Mouse (Mus musculus): Measurements from ENCODE around the gene Edn2. TPM values are rescaled to one million over a fixed set of nuclear protein-coding genes. Genes with fewer than 3 reads are reported as not detected.
A peak's percentile ranks its signal among the peaks of the same experiment; 100 is the strongest.

Edn2 gene
- polyA plus RNA-seq, 1 experiment from 2014 or later = not detected

DNA sequence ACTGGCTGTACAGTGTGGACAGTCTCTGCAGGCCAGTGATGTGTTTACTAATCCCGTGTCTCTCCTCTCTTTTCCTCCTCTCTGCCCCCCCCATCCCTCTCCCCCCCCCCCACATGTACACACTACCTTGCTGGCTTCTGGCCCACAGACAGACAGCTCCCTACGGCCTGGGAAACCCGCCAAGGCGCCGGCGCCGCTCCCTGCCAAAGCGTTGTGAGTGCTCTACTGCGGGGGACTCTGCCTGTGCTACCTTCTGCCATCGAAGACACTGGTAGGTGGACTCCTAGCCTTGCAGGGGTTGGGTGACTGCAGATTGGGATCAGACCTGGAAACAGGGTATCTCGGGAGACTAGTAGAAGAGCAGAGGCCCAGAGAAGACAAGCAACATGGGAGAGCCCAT is 2.2 kb downstream of the Edn2 start:
- H3K9me3 ChIP-seq (replicated peaks) = no peaks in the 10 kb centered on the region
- peaks cover 3% of the 10 kb centered on the region; the same call in 1 of the 2 replicates for H3K4me1 ChIP-seq
- no peak overlapping the region for H3K27ac ChIP-seq
- ATAC-seq (ENCODE audit: low FRiP score) = no peak
- H3K9ac ChIP-seq = no peak overlapping the region
- H3K4me2 ChIP-seq (replicated peaks) = no peak overlapping the region
- no peak overlapping the region for H3K4me3 ChIP-seq
- H3K27me3 ChIP-seq = 0 out of 2 replicates have a peak, but pooled peaks cover 5% of the 10 kb centered on the region
- H3K36me3 ChIP-seq = no peaks in the 10 kb centered on the region
- WGBS = 74% methylated on average over 11 of the region's 11 CpGs

DNA sequence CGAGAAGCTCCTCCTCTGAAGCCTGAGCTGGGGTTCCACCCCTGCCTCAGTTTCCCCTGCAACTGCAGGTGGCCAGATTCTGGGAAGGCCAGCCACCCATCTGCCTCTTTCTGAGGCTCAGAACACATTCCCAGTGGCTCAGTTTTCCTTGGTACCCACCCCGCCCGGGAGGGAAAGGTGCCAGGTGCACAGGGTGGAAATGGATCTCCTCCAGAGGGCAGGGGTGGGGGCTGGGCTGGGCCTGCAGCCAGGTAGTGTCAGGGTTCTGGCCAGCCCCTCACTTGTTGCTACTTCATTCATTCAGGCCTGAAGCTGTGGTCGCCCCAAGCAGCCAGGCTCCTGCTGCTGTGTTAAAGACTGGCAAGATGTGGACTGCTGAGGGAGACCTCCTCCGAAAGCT is 3.3 kb downstream of the Edn2 start:
- Histone ChIP-seq H3K9me3 (replicated peaks) (no peaks in the 10 kb centered on the region), H3K27ac (no peak overlapping the region), H3K4me1 (peaks cover 7% of the 10 kb centered on the region), H3K9ac (no peak overlapping the region), H3K4me2 (replicated peaks) (no peak overlapping the region), H3K27me3 (0 out of 2 replicates have a peak, but pooled peaks cover 5% of the 10 kb centered on the region), H3K4me3 (no peak overlapping the region), H3K36me3 (no peaks in the 10 kb centered on the region)
- ATAC-seq (ENCODE audit: low FRiP score) = no peak
- WGBS = 93% methylated on average over 5 of the region's 5 CpGs

DNA sequence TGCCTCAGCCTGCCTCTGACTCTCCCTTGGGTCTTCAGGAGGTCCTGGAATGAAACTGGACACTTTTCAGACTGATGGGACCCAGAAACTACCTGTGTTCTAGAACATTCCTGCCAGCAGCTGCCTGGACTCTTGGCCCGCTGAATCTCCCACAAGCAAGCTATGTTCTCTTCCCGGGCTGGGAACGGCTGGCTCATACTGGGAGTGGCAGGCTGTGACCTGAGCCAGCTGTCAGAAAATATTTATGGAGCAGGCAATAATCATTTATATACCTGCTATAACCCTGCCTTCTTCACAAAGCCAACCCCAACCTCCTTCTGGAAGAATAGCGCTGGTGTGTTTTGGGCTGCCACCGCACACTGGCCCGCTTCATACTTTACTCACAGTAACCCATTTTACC is 6.8 kb downstream of the Edn2 start:
- Histone ChIP-seq H3K4me2 (replicated peaks) (no peak overlapping the region), H3K27ac (no peak overlapping the region), H3K4me3 (no peak overlapping the region), H3K9me3 (replicated peaks) (no peaks in the 10 kb centered on the region), H3K9ac (no peak overlapping the region), H3K4me1 (peaks cover 19% of the 10 kb centered on the region), H3K36me3 (no peaks in the 10 kb centered on the region), H3K27me3 (no peaks in the 10 kb centered on the region)
- ATAC-seq (ENCODE audit: low FRiP score) = no peak
- WGBS = 88% methylated on average over 6 of the region's 6 CpGs

DNA sequence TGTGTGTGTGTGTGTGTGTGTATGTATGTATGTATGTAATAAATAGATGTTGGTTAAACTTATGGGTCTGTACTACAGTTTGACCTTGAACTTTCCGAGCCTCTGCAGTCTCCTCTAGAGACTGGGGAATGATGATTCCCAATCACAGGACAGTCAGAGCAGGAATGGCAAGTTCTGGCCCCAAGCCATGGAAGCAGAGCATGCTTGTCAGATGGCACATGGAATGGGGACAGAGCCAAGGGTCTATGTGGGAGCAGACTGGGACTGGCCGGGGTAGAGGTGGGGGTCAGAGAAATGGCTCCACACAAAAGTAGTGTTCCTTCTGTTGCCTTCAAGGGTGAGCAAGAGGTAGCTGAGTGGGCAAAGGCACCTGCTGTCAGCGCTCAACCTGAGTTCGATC is 7.3 kb downstream of the Edn2 start:
- H3K4me2 ChIP-seq (replicated peaks) = no peak overlapping the region
- H3K9ac ChIP-seq = no peak overlapping the region
- H3K9me3 ChIP-seq (replicated peaks) = no peaks in the 10 kb centered on the region
- no peak overlapping the region for H3K4me3 ChIP-seq
- H3K4me1 ChIP-seq = peaks cover 19% of the 10 kb centered on the region
- no peaks in the 10 kb centered on the region for H3K27me3 ChIP-seq
- H3K36me3 ChIP-seq = no peaks in the 10 kb centered on the region
- no peak overlapping the region for H3K27ac ChIP-seq
- no peak for ATAC-seq (ENCODE audit: low FRiP score)
- 89% methylated on average over 4 of the region's 4 CpGs for WGBS

DNA sequence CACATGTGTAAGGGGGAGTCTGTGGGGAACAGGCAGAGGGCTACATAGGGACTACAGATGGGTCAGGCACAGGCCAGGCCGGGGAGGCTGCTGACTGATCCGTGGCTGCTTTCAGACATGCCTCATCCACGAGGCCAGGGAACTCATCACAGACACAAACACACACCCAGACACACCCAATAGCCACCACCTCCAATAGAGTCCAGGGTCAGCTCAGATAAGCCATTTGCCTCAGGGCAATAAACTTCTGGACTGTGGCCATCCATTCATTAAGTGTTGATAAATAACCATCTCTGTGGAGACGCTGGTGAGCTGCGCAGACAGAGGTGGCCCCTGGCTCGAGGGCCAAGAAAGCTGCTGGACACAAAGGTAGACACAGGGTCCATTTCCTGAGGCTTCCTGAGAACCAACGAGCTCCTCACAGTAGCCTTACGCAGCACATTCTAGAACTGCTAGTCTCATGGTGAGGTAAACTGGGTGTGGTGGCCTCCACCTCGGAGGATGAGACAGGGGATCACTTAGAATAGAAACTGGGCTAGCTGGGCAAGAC is 9.5 kb downstream of the Edn2 start:
- Histone ChIP-seq H3K4me2 (replicated peaks) (no peak overlapping the region), H3K4me1 (peaks cover 19% of the 10 kb centered on the region), H3K4me3 (no peak overlapping the region), H3K27me3 (no peaks in the 10 kb centered on the region), H3K27ac (no peak overlapping the region), H3K36me3 (no peaks in the 10 kb centered on the region), H3K9ac (no peak overlapping the region), H3K9me3 (replicated peaks) (no peaks in the 10 kb centered on the region)
- ATAC-seq (ENCODE audit: low FRiP score) = no peak
- 75% methylated on average over 9 of the region's 9 CpGs for WGBS

DNA sequence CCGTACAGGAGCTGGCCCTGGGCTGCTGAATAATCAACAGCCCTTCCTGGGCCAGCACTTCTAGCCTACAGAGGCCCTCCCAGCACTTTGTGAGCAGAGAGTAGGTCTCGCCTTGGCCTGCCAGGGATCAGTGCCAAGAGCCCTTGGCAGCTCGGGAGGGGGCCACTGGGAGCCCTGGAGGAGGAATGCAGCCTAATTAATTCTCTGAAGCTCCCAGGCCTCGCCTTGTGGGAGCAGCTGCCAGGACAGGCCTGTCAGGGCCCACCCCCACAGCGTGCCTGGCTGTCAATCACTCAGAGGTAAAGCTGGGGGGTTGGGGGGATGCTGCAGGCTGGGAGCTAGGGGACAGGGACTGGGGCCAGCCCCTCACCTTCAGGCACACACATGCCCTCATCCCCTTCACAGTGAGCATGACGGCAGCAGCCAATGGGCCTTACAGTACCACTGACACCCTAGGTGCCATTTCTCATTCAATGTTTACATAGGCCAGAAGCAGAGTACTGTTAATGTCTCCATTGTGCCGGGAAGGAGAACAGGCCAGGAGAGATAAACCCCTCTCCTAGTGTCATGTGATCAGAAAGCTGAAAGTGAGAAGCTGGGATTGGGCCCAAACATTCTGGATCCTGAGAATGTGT is 11.2 kb downstream of the Edn2 start:
- WGBS = 16% methylated on average over 7 of the region's 7 CpGs
- no peak overlapping the region for H3K4me3 ChIP-seq
- no peak overlapping the region for H3K4me2 ChIP-seq (replicated peaks)
- H3K27ac ChIP-seq = peak overlapping the region; percentile 35; the same call in 1 of the 2 replicates
- no peaks in the 10 kb centered on the region for H3K36me3 ChIP-seq
- H3K9me3 ChIP-seq (replicated peaks) = no peaks in the 10 kb centered on the region
- H3K4me1 ChIP-seq = peaks cover 19% of the 10 kb centered on the region
- peak; percentile 88 for ATAC-seq (ENCODE audit: low FRiP score)
- no peaks in the 10 kb centered on the region for H3K27me3 ChIP-seq
- no peak overlapping the region for H3K9ac ChIP-seq

DNA sequence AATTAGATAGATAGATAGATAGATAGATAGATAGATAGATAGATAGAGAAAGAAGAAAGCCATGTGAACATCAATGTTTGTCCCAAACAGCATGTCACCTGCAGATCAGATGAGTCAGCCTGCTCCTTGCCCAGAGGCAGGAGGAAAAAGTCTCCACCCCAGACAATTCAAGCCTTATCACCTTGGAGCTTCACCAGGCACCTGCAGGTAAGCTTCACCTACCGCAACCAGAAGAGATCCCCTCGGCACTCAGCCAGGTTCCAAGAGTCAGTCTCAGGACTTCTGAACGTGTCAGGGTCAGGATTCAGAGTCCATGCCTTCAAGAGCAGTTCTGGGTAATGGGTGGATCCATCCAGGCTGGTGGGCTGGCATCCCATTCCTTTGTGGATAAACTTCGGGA is 18.1 kb downstream of the Edn2 start:
- H3K27ac ChIP-seq = no peak overlapping the region
- 74% methylated on average over 4 of the region's 4 CpGs for WGBS

DNA sequence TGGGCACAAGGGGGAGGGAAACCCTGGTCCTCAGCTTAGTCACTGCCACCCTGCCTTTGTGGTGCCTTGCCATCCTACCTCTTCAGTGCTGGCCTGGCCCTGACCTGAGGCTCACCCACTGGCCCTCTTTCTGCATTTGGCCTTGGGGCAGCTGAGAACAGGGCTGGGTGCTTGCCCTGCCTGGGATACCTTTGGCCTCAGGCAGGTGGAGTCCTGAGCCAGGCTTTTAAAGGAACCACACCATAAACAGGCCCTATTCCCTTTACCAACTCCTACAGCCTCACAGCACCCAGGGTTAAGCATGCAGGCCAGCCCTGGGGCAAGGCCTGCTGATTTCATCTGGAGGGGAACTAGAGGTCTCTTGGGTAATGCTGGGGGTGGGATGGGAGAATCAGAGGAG is 19.5 kb downstream of the Edn2 start:
- H3K27me3 ChIP-seq = no peaks in the 10 kb centered on the region
- H3K9ac ChIP-seq = no peak overlapping the region
- no peak overlapping the region for H3K4me2 ChIP-seq (replicated peaks)
- no peak overlapping the region for H3K4me3 ChIP-seq
- peaks cover 3% of the 10 kb centered on the region; the same call in 1 of the 2 replicates for H3K4me1 ChIP-seq
- H3K36me3 ChIP-seq = no peaks in the 10 kb centered on the region
- no peak for ATAC-seq (ENCODE audit: low FRiP score)
- H3K27ac ChIP-seq = no peak overlapping the region
- H3K9me3 ChIP-seq (replicated peaks) = no peaks in the 10 kb centered on the region

More for the DNA sequence above, 18.1 kb downstream of the Edn2 start:
- no peaks in the 10 kb centered on the region for H3K27me3 ChIP-seq
- no peaks in the 10 kb centered on the region for H3K9me3 ChIP-seq (replicated peaks)
- no peak overlapping the region for H3K9ac ChIP-seq
- no peak overlapping the region for H3K4me2 ChIP-seq (replicated peaks)
- H3K4me1 ChIP-seq = no peaks in the 10 kb centered on the region
- no peak for ATAC-seq (ENCODE audit: low FRiP score)
- no peaks in the 10 kb centered on the region for H3K36me3 ChIP-seq
- H3K4me3 ChIP-seq = no peak overlapping the region

DNA sequence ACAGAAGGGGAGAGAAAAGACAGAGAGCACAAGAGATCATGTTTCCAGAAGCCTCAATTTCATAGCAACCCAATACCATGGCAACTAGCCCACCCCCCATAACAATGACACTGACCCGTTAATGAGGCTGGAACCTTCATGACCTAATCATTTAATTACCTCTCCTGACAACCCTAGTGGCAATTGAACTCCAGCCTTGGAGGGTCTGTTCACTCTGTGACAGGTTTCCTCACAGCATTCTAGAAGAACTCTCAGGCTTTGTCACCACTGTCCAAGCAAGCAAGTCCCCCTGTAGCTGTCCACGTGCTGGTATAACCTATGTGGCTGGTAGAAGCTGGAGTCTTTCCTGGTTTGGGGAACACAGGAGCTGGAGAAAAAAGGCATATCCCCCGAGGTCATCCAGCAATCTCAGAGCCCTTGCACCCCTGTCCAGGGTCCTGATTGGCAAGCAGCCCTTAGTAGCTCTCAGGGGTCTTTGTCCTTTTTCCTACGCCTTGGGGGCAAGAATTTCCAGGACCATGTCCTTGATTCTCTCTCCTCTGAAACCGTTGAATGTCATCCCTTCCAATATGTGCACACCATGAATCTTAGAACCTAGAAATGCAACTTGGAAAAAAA is 23.5 kb downstream of the Edn2 start:
- H3K9me3 ChIP-seq (replicated peaks) = no peaks in the 10 kb centered on the region
- H3K9ac ChIP-seq = no peak overlapping the region
- 25% methylated on average over 5 of the region's 5 CpGs for WGBS
- peaks cover 14% of the 10 kb centered on the region for H3K4me1 ChIP-seq
- no peak overlapping the region for H3K4me3 ChIP-seq
- no peak for ATAC-seq (ENCODE audit: low FRiP score)
- no peak overlapping the region for H3K4me2 ChIP-seq (replicated peaks)
- no peak overlapping the region for H3K27ac ChIP-seq
- peaks cover 3% of the 10 kb centered on the region; the same call in 1 of the 2 replicates for H3K27me3 ChIP-seq
- no peaks in the 10 kb centered on the region for H3K36me3 ChIP-seq

DNA sequence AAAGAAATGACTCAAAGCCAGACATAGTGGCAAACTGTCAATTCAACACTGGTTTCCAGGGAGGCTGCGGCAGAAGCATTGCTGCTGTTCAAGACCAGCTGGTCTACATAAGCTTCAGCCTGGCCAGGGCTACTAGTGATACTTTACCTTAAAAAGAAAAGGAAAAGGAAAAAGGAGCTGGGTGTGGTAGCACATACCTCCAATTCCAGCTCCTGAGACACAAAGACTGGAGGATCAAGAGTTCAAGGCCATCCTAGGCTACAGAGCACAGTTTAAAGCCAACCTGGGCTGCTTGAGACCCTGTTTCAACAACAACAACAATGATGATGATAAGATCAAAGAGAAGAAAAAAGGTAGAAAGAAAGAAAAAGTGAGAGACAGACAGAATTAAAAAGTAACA is 25.4 kb downstream of the Edn2 start:
- 94% methylated on average over 1 of the region's 1 CpGs for WGBS
- H3K9ac ChIP-seq = no peak overlapping the region

DNA sequence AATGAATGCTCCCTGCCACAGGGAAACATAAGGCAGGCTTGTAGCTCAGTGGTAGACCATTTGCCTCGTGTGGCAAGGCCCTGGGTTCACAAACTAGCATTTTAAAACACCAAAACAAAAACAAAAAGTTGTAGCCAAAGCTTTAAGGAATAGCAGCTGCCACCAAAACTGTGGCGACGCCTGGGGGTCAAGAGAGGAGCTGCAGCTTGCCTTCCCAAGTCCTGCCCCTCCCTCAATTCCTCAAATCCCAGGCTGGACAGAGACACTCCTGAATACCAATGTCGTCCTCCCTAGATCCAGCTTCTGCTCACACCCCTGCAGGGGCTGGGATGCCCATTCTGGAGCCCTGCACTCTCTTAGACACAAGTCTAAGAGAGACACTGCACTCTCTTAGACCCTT is 25.9 kb downstream of the Edn2 start:
- ATAC-seq (ENCODE audit: low FRiP score) = no peak
- Histone ChIP-seq H3K9ac (no peak overlapping the region), H3K27me3 (peaks cover 3% of the 10 kb centered on the region; the same call in 1 of the 2 replicates), H3K4me3 (no peak overlapping the region), H3K4me2 (replicated peaks) (no peak overlapping the region), H3K27ac (no peak overlapping the region), H3K9me3 (replicated peaks) (no peaks in the 10 kb centered on the region), H3K4me1 (peaks cover 19% of the 10 kb centered on the region), H3K36me3 (no peaks in the 10 kb centered on the region)
- 5% methylated on average over 4 of the region's 4 CpGs for WGBS

More for the DNA sequence above, 25.4 kb downstream of the Edn2 start:
- Histone ChIP-seq H3K4me1 (peaks cover 19% of the 10 kb centered on the region), H3K36me3 (no peaks in the 10 kb centered on the region), H3K4me3 (no peak overlapping the region), H3K27ac (no peak overlapping the region), H3K27me3 (peaks cover 3% of the 10 kb centered on the region; the same call in 1 of the 2 replicates), H3K4me2 (replicated peaks) (no peak overlapping the region), H3K9me3 (replicated peaks) (no peaks in the 10 kb centered on the region)
- no peak for ATAC-seq (ENCODE audit: low FRiP score)

DNA sequence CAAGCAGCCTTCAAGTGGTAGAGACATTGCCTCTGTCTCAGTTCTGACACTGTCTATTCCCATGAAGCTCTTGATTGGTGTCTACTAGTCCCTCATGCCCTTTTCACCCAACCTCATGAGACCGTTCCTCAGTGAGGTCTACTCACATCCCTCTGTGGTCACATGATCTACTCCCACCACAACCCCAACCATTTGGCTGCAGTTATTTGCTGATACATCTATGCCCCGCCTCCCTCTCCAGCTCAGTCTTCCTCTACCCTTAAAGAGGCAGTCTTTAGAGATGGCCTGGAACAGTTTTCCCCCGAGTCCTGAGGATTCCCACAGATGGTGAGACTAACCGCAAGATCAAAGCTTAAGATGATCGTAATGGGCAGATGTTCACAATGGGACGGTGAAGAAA is 27.2 kb downstream of the Edn2 start:
- 88% methylated on average over 6 of the region's 6 CpGs for WGBS
- H3K36me3 ChIP-seq = no peaks in the 10 kb centered on the region
- H3K4me2 ChIP-seq (replicated peaks) = no peak overlapping the region
- peaks cover 19% of the 10 kb centered on the region for H3K4me1 ChIP-seq
- no peaks in the 10 kb centered on the region for H3K9me3 ChIP-seq (replicated peaks)
- no peak overlapping the region for H3K27ac ChIP-seq
- H3K4me3 ChIP-seq = no peak overlapping the region
- ATAC-seq (ENCODE audit: low FRiP score) = peak; percentile 23; the same call in 1 of the 2 replicates
- H3K9ac ChIP-seq = no peak overlapping the region
- H3K27me3 ChIP-seq = peaks cover 3% of the 10 kb centered on the region; the same call in 1 of the 2 replicates
